Mouse (Mus musculus) MEL-GATA-1-ER (cell line): ENCODE data around the gene Pbxip1.
"Not testable (repeated sequence)": the region's sequence is repeated elsewhere in the genome, so short reads cannot be mapped to it uniquely, and the experiment has no call there.

Experiments used
- DNase-seq: peaks from one replicate; pipeline ENCODE4 v3.0.0-alpha.2; 2012; ENCODE audit warnings: low read depth; ENCODE audit errors: extremely low read depth

Gene Pbxip1

DNA sequence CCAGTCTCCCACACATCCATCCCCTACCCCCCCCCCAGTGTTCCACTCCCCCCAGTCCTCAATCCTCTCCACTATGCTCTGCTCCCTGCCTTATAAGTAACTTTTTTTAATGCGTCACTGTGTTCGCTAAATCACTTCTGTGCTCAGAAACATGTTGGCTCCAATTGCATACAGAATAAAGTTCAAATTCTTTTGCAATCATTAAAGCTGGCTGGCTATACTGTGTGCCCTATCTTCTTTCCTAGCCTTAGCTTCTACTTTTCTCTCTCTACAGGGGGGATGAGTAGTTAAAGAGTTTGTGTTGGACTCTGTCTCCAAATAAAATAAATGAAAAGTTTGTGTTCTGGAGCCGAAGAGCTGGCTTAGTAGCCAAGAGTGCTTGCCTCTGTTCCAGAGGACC is 26.8 kb upstream of the Pbxip1 start:
- no peak for DNase-seq

DNA sequence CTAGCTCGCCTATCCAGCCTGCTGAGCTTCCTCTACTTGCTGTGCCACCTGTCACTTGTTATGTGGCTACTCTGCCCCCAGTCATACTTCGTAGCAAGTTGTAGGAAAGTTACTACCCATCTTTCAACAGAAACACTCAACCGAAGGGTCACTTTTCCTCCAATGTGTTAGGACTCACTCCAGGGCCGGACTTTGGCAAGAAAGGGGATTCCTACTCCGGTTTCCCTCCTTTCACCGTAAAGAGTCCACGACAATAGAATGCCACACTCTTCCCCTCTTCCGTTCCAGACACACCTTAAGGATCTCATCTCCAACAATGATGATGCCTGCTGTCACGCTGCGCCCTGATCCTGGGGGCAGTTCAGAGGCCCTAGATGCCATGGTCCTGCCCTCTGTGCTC is 25.6 kb upstream of the Pbxip1 start:
- DNase-seq, result no peak

DNA sequence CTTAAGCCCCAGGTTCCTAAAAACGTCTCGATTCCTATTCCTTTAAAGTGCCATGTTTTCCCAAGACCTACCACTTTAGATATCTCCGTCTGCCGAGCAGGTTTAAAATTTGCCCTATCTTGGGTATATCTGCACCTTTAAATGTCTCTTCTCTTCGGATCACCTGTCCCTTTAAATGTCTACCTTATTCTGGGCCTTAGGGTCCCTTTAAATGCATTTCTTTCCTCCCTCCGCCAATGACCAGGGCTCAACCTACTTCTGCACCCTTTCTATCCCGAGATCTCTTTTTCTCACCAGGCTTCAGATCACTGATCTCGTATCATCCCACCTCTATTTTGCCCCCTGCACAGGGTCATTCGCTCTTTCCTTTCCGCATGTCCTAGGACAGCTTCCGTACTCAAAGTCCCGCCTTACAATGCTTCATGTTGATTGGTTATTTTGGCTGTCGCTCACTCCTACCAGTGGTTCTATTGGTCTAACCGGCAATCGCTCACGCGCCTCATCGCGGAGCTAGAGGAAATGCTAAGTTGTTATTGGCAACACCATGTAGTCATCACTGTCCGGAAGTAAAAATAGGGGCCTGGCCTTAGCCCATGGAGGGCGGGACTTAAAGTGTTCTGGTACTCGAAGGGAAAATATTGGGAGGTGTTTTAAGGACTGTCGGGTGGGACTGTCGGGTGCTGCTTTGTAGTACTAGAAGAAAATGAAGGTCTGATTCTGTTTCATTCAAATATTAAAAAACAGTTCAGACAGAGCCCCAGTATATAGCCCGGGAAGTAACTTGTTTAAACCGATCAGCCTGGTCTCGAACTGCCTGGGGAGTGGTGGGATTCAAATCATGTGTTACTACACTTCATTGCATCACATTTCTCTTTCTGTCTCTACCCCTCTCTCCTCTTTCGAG is 24.8 kb upstream of the Pbxip1 start, which contains the start of gene Flad1:
TSS of gene Flad1 (minus strand) at position 381 of the 904 bp plus-strand sequence.
- DNase-seq, result peak; percentile 100

DNA sequence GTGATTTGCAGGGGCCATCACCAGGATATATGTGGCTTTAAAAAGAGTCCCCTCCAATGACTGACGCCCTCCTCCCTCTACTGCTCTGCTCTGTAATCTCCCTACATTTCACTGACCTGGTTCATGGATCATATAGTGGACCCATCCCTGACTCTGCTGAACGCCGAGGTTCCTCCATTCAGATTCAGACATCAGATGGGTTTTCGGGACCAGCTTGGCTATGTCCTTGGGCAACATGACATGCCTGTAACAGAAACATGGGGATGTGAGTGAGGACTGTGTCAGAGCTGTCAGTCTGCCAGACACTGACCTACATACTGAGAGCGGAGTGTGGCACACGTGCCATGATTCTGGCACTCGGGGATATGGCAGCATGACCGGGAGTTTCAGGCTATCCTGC is 20.3 kb upstream of the Pbxip1 start:
- no peak for DNase-seq

DNA sequence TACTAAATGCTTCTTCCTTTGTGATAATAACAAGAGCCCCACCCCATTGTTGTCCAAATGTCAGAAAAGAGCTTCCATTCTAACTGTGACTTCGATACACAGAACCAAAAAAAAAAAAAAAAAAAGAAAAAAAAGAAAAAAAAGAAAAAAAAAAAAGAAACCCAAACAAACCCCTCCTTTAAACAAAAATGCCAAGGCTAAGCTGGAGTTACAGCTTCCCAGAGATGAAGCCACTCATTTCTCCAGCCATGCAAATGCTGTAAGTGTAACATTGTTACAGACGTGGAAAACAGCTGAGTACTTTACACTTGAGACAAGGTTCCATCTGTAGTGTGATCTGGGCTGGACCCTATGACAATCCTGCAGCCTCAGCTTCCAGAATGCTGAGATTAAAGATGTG is 19.4 kb upstream of the Pbxip1 start:
- no peak for DNase-seq

DNA sequence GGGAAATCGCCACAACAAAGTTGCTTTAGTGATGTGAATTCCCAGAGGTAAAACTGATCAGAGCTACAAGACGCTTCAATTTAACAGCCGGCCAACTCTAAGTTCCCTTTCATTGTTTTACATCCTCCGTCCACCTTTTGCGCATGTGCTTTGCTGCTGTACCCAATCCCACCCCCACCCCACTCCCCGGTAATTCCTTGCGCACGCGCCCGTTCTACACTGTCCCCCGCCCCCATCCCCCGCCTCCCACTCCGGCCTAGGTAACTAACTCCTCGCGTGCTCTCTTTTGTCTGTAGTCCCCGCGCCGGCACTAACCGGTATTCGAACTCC is 18.7 kb upstream of the Pbxip1 start:
- DNase-seq, result peak; percentile 78

DNA sequence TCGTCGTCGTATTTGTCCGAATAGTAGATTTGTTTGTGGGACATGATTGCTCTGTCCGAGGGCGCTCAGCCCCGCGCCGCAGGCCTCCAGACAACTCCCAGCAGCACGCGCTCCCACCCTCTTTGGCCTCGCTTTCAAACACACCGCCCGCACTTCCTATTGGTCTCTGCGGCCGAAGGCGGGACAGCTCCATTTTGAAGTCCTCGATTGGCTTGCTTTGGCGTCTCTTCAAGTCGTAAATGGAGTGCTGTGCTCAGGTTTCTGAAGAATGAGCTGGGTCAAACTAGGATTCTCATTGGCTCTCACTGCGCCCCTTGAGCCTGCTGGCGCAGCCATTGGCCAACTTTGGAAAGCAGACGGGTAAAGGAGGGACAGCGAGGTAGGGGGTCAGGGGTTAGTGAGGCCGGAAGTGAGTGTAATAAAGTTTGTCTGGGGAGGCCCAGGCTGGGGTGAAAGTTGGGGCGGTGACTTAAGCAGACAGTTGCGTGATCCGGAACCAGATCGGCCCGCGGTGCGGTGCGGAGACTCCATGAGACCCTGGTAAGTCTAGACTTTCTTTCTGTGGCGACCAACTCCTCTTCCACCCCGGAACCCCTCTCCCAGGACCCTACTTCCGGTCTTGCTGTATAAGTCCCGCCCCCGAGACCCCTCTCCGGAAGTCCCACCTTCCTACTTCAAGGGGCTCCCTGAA is 18.2 kb upstream of the Pbxip1 start, which contains the start of the genes Cks1b and Shc1:
TSS of gene Cks1b (minus strand) at position 214 of the 691 bp plus-strand sequence.
TSS of gene Shc1 (plus strand) at position 274 of the 691 bp plus-strand sequence.
- DNase-seq, result peak; percentile 100

DNA sequence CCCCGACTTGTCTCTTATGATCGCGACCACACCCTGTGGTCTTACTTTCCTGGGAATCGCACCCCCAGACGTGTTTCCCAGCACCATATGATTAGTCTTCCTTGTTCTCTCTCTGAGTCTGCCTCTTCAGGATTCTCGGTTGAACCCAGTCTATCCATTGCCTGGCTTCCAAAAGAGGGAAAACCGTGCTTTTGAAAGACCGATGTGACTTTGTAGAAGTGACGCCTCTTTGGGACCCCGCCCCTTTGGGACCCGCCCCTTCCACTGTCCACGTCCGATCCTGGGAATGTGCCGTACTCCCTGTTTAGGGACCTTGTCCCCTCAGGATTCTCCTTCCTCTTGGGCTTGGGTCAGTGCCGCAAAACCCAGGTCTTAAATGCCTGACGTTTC is 17.6 kb upstream of the Pbxip1 start:
- no peak for DNase-seq

DNA sequence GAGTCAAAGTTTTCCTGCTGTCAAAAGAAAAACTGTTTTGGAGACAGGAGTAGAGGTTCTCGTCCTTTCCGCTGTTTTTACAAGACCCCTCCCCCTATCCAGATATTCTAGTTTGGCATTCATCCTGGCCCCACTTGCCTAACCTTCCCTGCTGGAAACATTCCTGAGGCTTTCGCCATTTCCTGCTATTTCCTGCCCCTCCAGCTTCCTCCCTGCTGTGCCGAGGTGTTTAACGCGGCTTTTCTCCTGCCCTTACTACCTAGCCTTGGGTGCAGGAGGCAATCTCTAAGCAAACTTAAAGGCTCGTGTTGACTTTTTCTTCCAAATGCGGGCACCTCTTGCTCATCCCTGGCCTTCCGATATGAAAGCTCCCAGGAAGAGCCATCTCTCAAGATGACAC is 16.9 kb upstream of the Pbxip1 start:
- DNase-seq, result no peak

DNA sequence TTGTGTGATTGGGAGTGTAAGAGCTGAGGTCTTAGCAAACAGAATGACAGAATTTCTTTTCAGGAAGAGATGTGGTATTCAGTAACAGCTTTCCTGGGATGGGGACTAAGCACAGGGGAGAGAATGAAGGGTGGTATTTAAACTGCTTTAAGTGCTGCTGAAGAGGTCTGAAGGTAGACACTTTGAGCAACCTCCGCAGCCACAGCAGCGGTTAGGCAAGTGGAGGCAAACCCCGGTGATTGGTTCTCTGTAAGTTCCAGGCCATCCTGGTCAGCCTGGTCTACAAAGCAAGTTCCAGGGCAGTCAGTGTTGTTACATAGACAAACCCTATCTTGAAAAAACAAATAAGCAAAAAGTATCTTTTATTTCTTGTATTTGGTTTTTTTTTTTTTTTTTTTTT is 16.5 kb upstream of the Pbxip1 start:
- DNase-seq, result peak; percentile 20

DNA sequence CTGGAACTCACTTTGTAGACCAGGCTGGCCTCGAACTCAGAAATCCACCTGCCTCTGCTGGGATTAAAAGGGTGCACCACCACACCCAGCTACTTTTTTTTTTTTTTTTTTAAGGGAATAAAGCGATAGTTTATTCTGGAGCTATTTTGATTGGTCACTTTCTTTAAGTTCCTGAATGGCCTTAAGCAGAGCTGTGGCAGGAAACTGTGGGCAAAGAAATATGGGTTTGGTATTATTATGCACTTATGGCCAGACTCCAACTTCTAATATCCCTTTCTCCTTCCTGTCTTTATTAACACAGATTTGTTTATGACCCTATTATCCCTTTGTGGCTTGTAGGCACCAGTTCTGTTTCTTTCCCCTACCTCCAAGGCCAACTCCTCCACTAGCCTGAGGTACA is 16.1 kb upstream of the Pbxip1 start:
- no peak for DNase-seq

DNA sequence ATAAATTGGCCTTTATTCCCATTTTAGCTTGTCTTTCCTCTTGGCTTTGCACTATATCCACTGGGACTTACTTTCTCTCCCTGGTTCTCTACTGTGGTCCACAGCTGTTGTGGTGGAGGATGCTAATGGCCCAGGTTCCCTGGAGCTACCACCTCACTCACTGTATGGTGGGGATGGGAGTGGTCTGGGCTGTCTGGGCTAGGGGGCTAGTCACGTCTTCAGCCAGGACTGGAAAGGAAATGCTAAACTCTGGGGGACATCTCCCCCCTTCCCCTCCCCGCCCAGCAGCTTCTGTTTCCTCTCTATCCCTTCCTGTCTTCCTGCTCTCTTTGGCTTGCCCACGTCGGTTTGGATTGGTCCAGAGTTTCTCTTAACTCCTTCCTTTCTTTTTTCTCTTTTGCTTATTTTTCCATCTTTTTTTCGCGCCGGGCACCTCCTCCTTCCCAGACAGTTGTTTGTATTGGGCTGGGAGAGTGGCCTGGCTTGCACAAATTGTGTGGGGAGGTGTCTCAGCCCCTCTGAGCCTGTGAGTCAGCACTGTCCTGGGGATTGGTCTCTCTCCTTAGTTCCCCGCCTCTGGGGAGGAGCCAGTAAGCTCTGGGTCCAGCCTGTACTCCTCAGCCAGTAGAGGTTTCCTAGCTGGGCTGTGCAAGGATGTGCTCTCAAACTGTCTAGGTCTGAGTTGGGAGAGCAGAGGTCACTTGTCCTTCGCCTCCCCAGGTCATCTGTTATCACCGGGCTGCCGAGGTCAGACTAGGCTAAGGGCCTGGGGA is 15.3 kb upstream of the Pbxip1 start:
- peak; percentile 83 for DNase-seq

DNA sequence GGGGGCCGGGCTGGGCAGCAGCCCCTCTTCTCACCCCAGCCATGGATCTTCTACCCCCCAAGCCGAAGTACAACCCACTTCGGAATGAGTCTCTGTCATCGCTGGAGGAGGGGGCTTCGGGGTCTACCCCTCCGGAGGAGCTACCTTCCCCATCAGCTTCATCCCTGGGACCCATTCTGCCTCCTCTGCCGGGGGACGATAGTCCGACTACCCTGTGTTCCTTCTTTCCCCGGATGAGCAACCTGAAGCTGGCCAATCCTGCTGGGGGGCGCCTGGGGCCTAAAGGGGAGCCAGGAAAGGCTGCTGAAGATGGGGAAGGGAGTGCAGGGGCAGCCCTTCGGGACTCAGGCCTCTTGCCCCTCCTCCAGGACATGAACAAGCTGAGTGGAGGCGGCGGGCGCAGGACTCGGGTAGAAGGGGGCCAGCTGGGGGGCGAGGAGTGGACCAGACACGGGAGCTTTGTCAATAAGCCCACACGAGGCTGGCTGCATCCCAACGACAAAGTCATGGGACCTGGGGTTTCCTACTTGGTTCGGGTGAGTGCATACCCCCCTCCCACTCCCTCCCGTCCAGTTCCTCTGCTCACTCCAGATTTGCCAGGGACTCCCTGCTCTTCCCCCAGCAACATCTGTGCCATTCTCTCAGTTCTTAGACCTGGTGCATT is 14.6 kb upstream of the Pbxip1 start:
- DNase-seq, result no peak

DNA sequence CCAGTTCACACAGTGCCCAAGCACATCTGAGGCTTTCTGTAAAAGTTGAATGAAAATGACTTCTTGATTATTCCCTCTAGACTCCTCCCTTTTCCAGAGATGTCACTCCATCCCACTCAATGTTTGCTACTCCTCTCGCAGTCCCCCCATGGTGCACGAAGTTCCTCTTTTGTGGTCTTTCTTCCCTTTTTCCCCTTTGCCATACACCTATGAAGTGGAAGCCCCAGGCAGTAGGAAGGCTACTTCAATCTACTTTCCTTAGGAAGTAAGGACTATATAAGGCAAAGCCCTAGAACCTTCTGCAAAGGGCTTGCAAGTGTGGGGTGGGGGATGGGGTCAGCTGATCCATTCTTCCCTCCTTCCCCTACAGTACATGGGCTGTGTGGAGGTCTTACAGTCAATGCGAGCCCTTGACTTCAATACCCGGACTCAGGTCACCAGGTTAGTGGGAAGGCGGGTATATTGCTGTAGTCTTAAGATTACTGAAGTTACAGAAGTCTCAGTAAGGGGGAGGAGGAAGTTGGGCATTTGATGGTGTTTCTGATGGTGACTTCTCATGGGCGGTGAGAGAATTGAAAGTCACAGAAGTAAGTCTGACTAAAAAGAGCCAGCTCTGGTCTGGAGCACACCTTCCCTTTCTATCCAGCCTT is 13.8 kb upstream of the Pbxip1 start:
- DNase-seq, result peak; percentile 74

DNA sequence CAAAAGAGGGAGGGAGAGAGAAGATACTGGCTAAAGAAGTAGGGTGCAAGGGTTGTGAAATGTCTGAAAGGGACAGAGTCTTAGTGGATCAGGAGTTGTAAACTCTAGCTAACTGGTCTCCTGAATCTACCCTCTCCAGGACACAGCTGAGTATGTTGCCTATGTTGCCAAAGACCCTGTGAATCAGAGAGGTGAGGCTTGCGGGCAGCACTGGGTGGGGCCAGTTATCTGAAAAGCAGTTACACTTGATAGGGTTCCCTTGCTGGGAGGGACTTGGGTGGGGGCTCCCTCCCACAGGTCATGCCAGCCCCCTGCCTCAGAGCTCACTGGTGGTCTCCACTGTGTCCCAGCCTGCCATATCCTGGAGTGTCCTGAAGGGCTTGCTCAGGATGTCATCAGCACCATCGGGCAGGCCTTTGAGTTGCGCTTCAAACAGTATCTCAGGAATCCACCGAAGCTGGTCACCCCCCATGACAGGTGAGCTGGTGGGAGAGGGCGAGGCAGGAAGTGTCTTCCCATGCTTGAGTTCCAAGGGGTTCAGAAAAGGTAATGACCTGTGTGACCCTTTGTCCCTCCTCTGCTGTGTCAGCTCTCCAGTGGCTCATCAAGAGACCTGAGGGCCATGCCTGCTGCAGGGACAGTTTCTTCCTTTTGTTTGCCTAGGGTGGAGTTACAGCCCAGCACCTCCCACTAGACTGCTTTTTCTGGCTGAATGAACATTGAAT is 11.9 kb upstream of the Pbxip1 start:
- DNase-seq, result no peak

DNA sequence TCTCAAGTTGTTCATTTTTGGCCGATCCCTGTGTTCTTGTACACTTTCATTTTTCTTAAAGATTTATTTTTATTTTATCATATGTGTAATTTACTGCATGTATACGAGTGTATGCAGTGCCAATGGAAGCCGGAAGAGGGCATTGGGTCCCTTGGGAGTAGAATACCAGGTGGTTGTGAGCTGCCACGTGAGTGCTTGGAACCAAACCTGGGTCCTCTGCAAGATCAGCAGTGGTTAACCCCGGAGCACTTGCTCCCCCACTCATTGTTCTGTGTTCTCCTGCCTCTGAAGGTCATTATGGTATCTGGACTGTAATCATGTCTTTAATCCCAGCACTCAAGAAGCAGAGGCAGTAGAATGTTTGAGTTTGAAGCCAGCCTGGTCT is 11.4 kb upstream of the Pbxip1 start:
- DNase-seq, result no peak

DNA sequence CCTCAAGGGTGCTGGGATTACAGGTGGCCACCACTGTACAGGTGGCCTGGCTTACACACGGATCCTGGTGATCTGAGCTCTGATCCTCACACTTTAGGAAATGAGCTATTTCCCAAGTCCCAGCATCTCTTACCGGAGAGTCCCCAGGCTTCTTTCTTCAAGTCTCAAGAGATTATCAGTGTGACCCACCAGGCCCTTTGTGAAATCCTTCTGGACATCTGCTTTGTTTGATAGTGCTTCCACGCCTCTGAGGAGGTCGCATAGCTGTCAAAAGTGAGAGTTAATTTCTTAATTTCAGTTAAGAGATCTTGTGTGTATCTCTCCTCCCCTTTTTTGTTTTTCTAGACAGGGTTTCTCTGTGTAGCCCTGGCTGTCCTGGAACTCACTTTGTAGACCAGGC is 10.6 kb upstream of the Pbxip1 start:
- DNase-seq, result no peak

DNA sequence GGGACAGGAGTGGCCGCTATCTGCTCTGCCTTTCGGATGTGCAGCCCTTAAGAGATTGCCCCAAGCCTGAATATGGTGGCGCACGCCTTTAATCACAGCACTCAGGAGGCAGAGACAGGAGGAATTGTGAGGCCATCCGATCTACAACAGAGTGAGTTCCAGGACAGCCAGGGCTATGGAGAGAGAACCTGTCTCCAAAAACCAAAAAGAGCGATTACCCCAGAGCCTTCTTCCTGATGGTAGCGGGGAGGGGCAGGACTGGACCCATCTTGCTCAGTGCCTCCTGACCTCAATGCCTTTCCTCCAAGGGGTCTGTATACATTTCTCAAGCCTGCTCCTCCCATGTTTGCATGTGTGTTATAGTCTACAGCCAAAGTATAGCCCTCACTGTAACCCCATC is 7.5 kb upstream of the Pbxip1 start:
- not testable (repeated sequence) for DNase-seq

DNA sequence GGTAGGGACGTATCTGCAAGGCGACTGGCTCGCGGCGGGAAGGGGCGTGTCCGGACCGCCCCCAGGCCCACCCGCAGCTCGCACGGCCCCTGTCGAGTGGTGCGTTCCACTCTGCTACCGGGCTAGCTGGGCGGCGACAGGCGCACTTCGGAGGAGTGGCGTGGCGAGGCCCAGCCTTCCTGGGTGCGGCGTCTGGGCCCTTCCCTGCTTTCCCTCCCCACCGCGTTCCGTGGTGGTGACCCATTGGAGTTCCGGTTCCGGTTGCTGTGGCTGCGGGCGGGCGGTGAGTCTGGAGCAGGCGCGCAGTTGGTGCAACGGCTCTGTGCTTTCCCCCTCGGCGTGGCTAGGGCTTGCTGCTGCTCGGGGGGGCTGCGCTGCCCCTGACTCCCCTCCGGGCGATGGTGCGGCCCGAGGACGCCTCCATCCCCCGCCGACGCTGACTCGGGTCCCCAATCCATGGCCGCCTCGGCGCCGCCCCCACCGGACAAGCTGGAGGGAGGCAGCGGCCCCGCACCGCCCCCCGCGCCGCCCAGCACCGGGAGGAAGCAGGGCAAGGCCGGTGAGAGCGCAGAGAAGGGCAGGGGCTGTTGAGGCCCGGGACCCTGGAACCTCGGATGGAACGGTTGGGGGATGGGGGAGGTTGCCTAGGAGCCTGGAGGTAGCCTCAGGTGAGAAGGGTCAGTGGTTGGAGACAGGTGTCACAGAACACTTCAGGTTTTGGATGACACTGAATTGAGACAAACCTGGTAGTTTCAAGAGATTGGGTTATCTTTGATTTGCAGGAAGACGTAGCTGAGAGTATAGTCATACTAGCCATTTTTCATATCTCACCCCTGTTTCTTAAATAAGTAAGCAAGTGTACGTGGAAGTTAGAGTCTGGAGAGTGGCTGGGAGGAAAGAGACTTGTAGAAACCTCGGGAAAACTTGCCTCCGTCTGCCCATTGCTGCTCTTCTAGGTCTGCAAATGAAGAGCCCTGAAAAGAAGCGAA is 6.0 kb upstream of the Pbxip1 start, which contains the start of gene Pygo2:
TSS of gene Pygo2 (plus strand) at position 44 of the 989 bp plus-strand sequence.
- DNase-seq, result peak; percentile 90
